Mouse (Mus musculus) thymus, postnatal 14 days (tissue): ENCODE data around the gene Lsm3.

Experiments
- DNase-seq: peaks from one replicate; pipeline ENCODE4 v3.0.0; 2021

The Lsm3 gene

DNA sequence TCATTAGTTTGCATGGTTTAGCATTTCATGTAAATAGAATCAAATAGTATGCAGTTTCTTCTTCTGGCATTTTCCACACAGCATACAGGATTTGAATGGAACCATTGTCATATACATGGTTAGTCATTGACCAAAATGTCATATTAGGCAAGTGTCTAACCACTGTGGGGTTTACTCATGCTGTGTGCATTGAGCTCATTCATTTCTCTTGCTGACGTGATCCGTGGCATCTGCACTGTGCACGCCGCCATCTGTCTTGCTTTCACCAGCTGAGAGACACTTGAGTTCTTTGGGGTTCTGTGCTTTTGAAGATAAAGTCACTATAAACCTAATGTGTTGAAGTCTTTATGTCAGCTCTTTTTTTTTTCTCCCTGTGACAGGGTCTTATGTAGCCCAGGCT is 43.6 kb downstream of the Lsm3 start:
- no peak for DNase-seq

DNA sequence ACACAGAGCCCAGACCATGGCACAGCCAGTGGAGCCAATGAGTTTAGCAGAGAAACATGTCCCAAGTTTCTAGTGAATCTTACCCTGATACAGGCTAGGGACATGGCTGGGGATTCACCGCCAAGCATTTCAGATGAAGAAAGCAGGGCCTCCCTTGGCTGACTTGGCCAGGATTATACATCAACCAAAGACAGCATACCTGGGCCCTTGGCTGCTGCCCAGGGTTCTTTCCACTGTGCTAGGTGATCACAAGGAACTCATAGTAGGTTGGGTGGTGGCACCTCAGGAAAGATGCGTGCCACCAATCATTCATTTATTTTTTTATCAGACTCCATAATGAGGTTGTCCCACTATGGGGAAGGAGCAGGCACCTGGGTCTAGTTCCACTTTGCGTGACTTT is 44.5 kb downstream of the Lsm3 start:
- no peak for DNase-seq

DNA sequence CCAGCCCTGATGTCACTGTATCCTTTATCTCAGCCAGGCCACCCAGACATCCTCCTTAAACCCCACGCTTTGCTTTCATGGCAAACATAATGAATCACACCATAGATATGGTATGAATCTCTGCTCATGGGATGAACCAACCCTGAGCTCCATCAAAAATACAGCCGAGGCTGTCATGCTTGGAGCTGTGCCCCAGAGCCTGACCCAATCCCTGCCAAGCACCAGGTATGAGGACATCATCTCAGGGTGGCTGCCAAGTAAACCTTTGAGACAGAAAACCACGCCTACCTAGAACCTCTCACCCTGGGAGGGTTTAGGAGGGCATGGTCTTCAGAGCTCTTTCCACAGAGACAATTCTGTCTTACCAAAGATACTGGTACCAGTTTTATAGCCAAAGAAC is 47.3 kb downstream of the Lsm3 start:
- DNase-seq, result no peak

DNA sequence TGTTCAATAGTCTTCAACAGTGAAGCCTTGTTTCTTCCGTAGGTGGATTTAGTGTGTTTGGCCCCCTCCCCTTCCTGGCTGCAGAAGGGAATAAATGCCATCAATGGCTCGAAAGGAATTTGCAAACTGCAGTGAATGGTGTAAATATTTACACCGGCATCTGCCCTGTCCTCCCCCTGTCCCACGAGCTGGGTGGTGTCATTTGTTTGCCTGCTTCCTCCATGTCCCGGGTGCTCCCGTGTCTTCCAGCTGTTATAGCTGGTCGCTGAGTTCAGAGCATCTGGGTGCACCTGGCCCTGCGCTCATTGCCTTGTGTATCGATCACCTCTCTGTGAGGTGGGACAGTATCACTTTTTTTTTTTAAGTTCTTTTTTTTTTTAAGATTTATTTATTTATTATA is 50.7 kb downstream of the Lsm3 start:
- no peak for DNase-seq
